Mouse (Mus musculus) kidney, postnatal 25 days (tissue): Measurements from ENCODE around the gene Cnnm3.

Experiments
- DNase-seq, 2 experiments: peaks; one replicate each; pipeline ENCODE4 v3.0.0; 2021; ENCODE audit warnings: mixed read lengths in 2 of 2

Cnnm3 gene

GRCm38 (mm10) chr1:36501261-36501660, 10.4 kb upstream of the Cnnm3 start:
- DNase-seq, result peak; percentile 80 to 90

DNA sequence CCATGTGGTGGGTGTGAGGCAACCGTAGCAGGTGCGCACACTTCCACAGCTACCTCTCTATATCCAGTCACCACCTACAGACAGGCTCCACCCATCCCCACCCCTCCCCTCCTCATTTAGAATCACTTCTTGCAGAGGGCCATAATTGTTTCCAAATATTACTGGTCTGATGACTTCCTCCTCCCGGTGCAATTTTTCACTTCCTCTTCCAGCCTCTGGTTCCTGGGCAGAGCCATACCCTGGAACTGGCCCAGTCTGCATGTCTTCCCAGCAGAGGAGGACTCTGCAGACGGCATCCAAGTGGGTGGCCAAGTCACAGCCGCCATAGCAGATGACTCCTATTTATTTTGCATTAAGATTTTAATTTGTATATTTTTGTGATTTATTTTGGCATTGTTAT, 3.4 kb upstream of the Cnnm3 start:
- DNase-seq, result no peak

DNA sequence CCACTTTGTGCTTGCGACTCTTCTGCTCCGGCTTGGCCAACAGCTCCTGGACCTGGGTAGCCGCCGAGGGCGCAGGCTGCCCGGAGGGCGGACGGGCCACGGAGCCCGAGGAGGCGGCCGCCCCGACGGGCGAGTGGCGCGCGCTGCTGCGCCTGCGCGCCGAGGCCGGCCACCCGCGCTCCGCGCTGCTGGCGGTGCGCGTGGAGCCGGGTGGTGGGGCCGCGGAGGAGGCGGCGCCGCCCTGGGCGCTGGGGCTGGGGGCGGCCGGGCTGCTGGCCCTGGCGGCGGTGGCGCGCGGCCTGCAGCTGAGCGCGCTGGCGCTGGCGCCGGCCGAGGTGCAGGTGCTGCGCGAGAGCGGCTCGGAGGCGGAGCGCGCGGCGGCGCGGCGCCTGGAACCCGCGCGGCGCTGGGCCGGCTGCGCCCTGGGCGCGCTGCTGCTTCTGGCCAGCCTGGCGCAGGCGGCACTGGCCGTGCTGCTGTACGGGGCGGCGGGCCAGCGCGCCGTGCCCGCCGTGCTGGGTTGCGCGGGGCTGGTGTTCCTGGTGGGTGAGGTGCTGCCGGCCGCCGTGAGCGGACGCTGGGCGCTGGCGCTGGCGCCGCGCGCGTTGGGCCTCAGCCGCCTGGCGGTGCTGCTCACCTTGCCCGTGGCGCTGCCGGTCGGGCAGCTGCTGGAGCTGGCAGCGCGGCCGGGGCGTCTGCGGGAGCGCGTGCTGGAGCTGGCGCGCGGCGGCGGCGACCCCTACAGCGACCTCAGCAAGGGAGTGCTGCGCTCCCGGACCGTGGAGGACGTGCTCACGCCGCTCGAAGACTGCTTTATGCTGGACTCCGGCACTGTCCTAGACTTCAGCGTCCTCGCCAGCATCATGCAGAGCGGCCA, 660 bp downstream of the Cnnm3 start:
- DNase-seq, result peak in 1 of 2 experiments; percentile 68

DNA sequence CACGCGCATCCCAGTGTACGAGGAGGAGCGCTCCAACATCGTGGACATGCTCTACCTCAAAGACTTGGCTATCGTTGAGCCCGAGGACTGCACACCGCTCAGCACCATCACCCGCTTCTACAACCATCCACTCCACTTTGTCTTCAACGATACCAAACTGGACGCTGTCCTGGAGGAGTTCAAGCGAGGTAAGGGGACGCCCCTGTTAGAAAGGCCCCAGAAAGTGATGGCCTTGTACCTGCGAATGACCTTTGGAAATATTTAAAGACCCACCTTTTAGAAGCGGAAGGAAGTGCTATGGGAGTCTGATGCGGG, 1.3 kb downstream of the Cnnm3 start:
- DNase-seq, result no peak

- peak in 1 of 2 experiments; percentile 23 for DNase-seq
These were observed 1.6 kb downstream of the Cnnm3 start for GRCm38 (mm10) chr1:36513310-36513709.

DNA sequence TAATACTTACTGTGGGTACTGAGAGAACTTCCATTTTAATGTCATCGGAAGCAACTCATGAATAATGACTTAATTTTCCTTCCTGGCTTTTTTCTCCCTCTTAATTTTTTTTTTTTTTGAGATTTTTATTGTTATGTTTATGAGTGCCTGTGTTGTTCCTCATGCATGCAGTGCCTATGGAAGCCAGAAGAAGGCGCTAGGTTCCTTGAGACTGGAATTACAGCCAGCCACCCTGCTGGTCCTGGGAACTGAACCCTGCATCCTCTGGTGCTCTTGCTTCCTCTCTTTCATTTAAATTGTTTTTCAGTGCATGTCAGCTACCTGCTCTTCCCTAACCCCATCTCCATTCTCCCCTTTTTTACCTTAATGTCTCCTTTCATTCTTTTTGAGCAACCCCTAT, 2.1 kb downstream of the Cnnm3 start:
- peak in 1 of 2 experiments; percentile 59 for DNase-seq

DNA sequence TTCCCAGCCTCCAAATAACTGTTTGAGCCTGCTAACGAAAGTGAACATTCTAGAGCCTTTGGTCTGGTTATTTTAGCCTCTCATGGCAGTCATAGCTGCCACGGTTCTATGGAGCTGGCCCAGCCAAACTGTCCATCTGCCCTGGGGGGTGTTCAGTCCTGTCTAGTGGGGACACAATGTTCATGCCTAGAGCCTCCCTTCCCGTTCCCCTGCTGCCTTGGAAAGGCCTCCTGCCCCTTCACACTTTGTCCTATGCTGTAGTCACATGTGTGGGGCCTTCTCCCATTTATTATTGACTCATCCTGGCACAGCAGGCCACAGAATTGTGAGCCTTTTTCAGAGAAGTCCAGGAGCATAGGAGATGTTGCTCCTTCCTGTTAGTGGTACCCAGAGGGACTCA, 6.6 kb downstream of the Cnnm3 start:
- no peak for DNase-seq

GRCm38 (mm10) chr1:36519626-36520025, 8.0 kb downstream of the Cnnm3 start:
- DNase-seq, result no peak

DNA sequence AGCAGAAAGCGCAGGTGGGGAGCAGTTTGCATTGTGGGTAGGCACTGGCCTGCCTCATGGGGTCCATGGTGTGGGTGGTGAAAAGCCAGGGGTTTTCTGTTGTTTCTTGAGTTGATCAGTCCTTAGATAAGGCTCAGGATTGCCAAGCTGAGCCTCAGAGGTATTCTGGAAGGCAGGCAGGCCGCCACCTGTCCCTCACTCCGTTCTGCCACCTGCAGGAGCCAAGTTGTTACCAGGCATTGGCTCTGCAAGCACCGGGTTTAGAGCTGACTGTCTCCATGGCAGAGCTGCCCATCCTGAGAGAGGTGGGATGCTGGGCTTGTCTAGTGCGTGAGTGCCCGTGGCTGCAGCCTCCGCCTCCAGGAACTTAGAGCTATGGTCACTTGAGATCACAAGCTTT, 10.5 kb downstream of the Cnnm3 start:
- DNase-seq, result no peak

- no peak for DNase-seq
These were observed 11.8 kb downstream of the Cnnm3 start for GRCm38 (mm10) chr1:36523332-36524013.

- no peak for DNase-seq
These were observed 12.4 kb downstream of the Cnnm3 start for GRCm38 (mm10) chr1:36524058-36524457.

GRCm38 (mm10) chr1:36525774-36526173, 14.1 kb downstream of the Cnnm3 start:
- DNase-seq, result no peak

DNA sequence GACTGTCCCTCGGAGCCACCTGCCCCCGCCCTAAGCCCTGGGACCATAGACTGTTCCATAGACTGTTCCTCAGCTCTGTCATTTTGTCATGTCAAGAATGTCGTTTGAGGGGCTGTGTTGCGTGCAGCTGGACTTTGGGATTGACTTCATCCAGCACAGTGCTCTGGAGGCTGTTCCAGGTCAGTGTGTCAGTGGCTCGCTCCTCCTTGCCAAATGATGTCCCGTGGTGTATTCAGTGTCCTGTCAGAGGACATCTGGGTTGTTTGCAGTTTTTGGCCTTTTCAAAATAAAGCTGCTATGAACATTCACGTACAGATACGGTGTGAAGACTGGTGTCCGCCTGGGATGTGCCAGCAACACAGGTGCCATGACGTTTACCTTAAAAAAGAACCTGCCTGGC, 15.2 kb downstream of the Cnnm3 start:
- DNase-seq, result no peak

GRCm38 (mm10) chr1:36528351-36528750, 16.7 kb downstream of the Cnnm3 start:
- DNase-seq, result no peak

DNA sequence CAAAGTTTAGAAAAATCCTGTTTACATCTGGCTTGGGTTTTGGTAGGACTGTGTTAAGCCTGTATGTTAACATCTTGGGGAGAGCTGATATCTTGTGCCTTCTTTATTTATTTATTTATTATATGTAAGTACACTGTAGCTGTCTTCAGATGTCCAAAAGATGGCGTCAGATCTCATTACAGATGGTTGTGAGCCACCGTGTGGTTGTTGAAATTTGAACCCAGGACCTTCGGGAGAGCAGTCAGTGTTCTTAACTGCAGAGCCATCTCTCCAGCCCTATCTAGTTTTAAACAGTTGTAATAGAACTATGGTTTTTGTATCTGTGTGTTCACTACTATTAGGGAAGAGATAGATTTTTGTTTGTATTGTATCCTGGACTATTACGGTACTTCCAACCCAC, 17.6 kb downstream of the Cnnm3 start:
- no peak for DNase-seq

- no peak for DNase-seq
These were observed 18.2 kb downstream of the Cnnm3 start for GRCm38 (mm10) chr1:36529875-36530274.

GRCm38 (mm10) chr1:36530485-36530884, 18.8 kb downstream of the Cnnm3 start:
- DNase-seq, result peak in 1 of 2 experiments; percentile 30

- no peak for DNase-seq
These were observed 19.3 kb downstream of the Cnnm3 start for GRCm38 (mm10) chr1:36530962-36531361.

DNA sequence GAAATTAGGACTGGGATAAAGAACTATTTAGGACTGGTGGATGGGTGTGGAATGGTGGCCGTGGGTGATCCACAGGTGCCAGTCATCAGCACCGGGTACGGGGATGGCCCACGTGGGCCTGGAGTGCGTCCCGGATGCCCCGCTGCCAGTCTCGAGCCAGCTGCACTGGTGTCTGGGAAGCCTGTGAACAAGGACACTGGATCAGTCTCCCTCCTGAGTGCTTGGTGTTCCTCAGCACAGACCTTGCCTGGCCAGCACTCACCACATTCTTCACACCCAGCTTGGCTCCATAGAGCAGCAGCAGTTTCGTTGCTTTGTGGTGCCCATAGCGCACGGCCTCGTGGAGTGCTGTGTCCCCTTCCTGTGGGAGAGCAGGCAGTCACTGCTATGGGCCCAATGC, 19.8 kb downstream of the Cnnm3 start:
- no peak for DNase-seq

- DNase-seq, result no peak
These were observed 21.9 kb downstream of the Cnnm3 start for GRCm38 (mm10) chr1:36533546-36533945.

DNA sequence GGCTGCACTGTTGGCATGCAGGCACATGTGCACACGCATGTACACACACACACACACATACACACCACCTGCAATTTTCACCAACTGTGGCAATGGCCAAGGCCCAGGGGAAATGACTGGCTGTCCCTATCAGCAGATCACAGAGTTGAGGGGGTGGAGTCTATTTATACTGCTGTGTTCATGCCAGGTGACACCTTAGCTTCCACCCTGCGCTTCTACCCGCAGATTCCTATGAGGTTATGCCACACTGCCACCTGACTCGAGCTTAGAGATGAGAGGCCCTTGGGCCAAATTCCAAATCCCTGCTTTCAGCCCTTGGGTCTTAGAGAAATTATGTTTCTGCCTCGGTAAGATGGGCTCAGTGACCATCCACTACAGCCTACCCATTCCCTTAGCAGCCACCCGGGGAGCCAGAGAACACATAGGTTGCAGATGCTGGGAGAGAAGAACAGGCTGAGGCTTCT, 23.0 kb downstream of the Cnnm3 start:
- DNase-seq, result peak in 1 of 2 experiments; percentile 60

- DNase-seq, result peak in 1 of 2 experiments; percentile 65
These were observed 24.1 kb downstream of the Cnnm3 start for GRCm38 (mm10) chr1:36535477-36536396.

DNA sequence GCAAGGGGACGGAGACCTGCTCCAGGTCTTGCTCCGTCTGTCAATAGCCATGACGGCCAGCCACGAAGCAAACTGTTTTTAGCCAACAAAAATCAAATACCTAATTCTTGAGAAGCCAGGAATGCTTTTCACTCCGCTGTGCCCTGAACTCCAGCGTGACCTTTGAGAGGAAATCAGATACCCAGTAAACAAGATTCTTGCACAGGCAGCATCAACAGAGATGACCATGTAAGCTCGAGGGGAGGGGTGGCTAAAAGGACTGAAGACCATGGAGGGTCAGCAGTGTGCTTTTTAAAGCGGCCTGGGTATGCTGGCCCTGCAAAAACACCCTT, 24.7 kb downstream of the Cnnm3 start:
- no peak for DNase-seq
